Mouse (Mus musculus) left cerebral cortex, adult 11 months (tissue): Measurements from ENCODE around the gene Gm20388.

Experiments used
- DNase-seq: peaks from one replicate; pipeline ENCODE4 v3.0.0; 2022; ENCODE audit warnings: low spot score

Gene Gm20388

GRCm38 (mm10) chr8:121749501-121749900, 1838.9 kb downstream of the Gm20388 start:
- no peak for DNase-seq

GRCm38 (mm10) chr8:121750512-121750911, 1839.9 kb downstream of the Gm20388 start:
- DNase-seq: no peak

DNA sequence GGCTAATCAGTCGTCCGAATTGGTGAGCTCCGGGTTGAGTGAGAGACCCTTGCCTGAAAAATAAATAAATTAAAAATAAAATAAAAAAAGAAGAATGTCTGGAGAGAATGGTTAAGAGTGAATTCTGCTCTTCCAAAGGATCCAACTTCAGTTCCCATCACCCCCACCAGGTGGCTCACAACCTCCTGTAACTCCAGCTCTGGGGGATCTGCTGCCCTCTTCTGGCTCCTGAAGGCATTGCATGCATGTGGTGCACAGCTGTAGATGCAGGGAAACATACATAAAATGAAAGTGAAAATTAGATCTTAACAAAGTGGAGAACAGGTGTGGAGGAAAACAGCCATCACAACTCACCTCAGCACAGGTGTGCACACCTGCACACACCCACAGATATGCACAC, 1840.8 kb downstream of the Gm20388 start:
- DNase-seq: peak; percentile 51

GRCm38 (mm10) chr8:121758470-121758869, 1847.8 kb downstream of the Gm20388 start:
- DNase-seq: no peak

DNA sequence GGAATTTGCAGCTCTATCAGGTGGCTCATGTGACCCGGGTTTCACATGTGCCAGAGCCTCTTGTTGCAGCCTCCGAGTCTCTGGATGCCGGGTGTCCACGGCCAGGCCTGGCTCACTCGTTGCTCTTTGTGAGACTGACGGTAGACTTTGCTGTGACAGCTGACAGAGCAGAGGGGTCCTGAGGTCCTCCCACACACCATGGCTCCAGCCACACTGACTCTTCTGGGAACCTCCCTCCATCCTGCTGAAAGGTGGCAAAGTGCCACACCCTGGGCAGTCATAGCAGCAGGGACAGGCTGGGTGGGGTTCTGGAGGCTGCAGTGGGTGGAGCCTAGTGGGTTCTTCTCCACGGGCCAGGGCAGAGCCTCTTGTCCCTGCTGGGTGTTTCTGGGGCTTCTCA, 1849.8 kb downstream of the Gm20388 start:
- no peak for DNase-seq

GRCm38 (mm10) chr8:121761480-121761879, 1850.8 kb downstream of the Gm20388 start:
- DNase-seq: no peak

- no peak for DNase-seq
Measured at GRCm38 (mm10) chr8:121762999-121763699, 1852.5 kb downstream of the Gm20388 start.

DNA sequence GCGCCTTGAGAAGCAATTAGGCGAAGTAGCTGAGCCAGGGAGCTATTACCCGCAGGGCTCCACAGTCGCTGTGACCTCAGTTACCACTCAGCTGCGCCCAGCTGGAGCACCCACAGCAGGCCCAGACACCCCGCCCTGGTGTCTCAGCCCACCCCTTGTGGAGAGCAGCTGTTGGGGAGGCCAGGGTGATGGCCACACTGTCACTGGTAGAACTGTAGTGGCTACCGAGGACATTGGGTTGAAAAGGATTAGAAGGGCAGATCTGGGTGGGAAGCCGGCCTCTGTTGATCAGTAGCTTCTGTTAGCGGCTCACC, 1853.0 kb downstream of the Gm20388 start:
- DNase-seq: no peak

DNA sequence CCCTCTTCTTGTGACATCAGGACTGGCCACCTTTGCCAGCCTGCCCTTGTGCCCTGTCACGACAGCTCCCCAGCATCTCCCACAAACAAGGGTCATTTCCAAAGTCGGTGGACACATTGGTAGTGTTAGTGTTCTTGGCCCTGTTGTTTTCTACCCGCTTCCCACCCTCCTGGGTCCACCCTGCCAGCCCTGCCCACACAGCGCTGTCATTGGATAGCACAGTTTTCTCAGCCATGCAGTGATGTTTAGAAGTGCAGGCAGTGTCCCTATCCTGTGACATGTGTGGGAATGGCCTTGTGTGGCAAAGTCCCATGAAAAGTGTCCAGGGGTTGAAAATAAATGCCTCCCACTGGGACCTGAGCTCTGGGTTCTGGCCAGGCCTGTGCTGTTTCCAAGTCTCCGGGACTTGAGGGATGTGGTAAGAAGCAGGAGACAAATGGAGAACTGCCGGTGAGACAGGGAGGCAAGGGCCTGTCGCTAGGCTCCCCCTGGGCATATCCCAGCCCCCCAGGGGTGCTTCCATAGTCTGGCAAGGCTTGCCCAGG, 1855.0 kb downstream of the Gm20388 start:
- DNase-seq: no peak

DNA sequence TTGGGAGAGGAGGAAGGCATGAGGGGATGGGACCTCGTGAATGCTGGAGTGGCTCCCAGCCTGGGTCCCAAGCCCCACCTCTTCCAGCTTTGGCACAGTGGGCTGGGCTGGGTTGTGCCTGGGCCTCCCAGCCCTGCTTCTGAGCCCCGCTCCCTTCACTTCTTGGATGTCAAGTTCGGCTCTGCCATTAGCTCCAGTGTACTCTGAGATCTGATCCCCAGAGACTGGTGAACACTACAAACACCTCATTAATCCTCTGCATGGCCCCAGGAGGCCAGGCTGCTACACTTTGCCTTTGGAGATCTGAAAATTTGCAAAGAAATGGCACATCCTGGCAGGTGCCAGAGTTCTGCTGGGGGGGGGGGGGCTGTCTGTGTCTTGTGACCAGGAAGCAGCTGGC, 1858.5 kb downstream of the Gm20388 start:
- DNase-seq: no peak

DNA sequence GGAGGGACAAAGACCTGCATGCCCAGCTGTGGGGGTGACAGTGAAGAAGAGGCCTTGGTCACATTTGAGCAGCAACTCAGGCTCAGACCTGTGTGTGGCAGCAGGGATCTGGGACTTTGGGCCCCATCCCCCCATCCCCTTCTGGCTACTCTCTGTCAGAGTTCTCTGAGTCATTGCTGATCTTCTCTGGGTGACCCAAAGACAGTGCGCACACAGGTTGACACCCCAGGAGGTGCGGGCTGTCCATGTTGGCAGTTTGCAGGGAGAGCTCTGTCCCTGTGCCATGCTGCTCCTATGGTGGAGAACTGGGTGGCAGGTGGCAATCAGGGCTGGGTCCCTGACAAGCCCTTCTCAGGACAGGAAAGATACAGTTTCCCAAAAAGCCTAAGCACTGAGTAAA, 1859.0 kb downstream of the Gm20388 start:
- no peak for DNase-seq

GRCm38 (mm10) chr8:121770845-121771752, 1860.5 kb downstream of the Gm20388 start:
- peak; percentile 44 for DNase-seq

DNA sequence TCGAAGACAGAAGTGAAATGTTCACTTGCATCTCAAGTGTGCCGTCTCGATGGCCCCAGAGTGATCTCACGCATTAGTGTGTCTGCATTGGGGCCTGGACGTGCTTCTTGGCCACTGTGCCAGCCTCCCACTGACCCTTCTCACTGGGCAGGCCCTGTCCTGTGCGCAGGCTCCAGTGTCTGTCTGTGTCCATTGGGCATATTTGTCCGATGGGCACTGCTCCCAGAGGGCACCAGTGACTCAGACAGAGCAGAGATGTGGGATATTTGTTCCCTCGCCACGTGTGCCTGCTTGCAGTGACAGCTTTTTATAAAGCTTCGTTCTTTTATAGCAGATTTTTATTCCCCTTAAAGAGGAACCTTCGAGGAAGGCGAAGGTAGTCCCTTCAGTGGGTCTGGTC, 1863.2 kb downstream of the Gm20388 start:
- no peak for DNase-seq

- DNase-seq: no peak
Measured at GRCm38 (mm10) chr8:121782493-121782892, 1871.9 kb downstream of the Gm20388 start.

DNA sequence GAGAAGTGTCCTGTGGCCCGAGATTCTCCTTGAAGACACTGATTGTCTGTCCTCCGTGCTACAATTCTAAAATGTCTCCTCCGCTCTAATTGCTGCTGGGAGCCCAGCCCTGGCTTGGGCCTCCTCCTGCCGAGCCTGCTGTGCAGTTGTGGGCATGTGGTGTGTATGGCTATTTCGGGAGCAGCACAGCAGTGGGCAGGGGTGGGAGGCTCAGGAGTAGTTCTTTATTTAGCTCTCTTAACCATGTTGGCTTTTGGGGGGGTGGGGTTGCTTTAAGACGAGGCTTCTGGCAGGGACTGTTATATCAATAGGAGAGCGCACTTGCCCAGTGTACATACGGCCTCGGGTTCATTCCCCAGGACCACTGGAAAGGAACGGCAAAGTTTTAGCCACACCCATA, 1875.9 kb downstream of the Gm20388 start:
- DNase-seq: peak; percentile 62

DNA sequence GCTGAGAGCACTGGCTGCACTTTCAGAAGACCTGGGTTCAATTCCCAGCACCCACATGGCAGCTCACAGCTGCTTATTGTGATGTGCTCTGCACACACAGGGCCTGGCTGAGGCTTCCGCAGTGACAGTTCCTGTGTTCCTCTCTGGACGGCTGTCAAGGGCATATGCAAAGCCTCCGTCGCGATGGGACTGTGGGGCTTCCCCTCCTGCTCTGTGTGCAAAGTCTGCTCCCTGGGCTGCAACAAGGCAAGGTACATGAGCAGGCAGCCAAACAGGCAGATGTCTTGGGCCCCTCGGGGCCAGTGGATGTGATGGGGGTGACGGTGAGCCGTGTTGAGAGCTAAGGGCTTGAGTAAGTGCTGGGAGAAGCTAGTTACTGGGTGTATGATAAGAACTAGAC, 1878.1 kb downstream of the Gm20388 start:
- no peak for DNase-seq

DNA sequence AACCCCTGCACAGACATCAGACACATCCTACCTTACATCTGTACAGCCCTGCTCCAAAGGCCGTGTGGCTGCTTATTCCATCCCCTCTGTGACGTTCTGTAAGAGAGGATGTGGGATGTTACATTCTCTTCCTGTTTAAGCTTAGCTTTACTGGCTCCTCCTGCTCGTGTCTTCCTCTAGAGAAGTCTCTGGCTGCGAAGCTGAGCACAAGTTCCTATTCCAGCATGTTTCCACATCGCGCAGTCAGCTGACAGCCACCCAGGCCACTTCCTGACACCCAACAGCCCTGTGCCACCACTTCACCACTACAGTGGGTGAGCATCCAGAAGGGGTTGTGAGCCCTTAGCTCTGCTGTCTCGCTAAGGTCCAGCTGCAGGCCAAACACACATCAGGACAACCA, 1881.5 kb downstream of the Gm20388 start:
- no peak for DNase-seq

GRCm38 (mm10) chr8:121792627-121793026, 1882.0 kb downstream of the Gm20388 start:
- DNase-seq: no peak

GRCm38 (mm10) chr8:121794151-121794550, 1883.5 kb downstream of the Gm20388 start:
- DNase-seq: no peak

DNA sequence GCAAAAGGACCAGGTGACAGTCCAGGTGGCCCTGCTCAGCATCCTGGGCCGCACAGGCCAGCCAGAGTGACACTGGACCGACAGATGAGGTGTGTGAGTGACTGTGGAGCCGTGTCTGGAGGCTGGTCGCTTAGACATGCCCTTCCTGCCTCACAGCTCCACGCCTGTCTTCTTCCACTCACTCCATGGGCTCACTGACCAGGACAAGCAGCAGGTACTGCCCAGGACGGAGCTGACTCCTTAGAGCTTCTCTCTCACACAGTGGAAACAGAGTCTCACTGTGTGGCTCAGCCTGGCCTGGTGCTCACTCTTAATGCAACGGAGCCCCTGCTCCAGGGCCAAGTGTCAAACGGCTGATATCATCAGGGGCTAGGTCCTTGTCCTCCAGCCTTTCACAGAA, 1884.8 kb downstream of the Gm20388 start:
- no peak for DNase-seq

DNA sequence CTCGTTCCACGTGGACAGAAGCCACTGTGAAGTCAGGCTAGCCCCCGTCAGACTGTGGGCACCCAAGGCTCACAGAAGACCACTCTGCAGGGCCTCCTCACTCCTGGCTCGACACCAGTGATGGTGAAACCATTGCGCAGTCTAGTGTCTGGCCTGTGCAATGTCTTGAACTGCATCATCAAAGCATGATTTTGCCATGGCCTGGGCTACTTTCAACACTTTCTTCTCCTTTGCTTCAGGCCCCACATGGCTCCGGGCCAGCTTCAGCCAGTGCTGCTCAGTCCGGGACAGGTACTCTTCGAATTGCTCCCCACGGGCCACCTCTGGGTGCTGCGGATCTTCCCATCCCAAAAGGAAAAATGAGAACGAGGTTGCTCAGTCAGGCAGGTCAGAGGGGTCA, 1885.8 kb downstream of the Gm20388 start:
- no peak for DNase-seq

GRCm38 (mm10) chr8:121798401-121798800, 1887.8 kb downstream of the Gm20388 start:
- DNase-seq: no peak

DNA sequence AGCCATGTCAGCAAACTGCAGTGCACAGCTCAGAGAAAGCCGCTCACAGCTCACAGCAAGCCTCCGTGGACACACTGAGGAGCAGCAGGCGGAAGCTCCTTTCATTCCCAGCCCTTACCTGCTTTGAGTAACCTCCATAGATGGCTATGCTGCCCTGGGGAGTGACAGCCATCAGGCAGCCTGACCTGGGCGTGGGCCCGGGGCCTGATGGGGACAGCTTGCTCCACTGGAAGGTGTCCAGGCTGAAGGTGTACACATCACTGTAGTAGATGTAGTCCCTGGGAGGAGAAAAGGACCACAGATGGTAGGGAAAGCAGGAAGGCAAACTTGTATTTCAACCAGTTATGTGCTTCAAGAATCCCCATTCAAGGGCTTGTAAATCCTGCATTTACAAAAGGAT, 1894.2 kb downstream of the Gm20388 start:
- DNase-seq: no peak
